Mouse (Mus musculus): Measurements from ENCODE around the gene Bhmt2. TPM values are rescaled to one million over a fixed set of nuclear protein-coding genes. Genes with fewer than 3 reads are reported as not detected.

Gene Bhmt2
- polyA plus RNA-seq (2012; rRNA removed): 0.22 and 0.39 TPM in 2 replicates

DNA sequence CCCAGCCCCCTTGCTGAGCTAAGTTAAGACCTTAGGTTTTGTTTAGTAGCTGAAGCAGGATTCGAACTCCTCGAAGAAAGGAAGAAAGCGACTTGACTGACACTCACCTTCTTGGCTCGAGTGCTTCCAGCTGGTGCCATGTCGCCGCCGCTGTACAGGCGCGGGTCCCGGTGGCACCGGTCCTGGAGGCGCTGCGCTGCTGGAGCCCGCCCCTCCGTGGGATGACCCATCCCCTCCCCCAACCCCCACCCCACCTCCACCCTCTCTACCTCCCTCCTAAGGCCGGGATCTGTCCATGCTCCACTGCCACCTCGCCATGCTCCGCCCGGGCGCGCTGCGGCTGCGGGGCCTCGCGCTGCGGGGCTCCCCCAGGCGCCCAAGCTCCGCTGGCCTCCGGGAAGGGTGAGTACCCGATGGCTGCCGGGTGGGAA is at the start of gene Bhmt2, which contains the start of gene Dmgdh:
Gene Bhmt2, minus strand, starts transcription at position 172 of the 431 bp plus-strand sequence.
Gene Dmgdh, plus strand, starts transcription at position 303 of the 431 bp plus-strand sequence.
- DNase-seq: no peak
- Histone ChIP-seq H3K4me3 (replicated peaks; ENCODE audit: insufficient read depth, low read depth, low read length) (no peak within 1 kb of the TSS), H3K27me3 (ENCODE audit: control insufficient read depth, insufficient read depth, low read length) (no peaks in the 10 kb centered on the region), H3K4me1 (ENCODE audit: control insufficient read depth, insufficient read depth, low read length) (no peaks in the 10 kb centered on the region), H3K27ac (ENCODE audit: insufficient read depth, low read length) (no peak within 1 kb of the TSS)
- TF ChIP-seq CTCF (IDR thresholded peaks at IDR 0.05; ENCODE audit: borderline replicate concordance, insufficient read depth, low read depth, low read length) (no peak), POLR2A (IDR thresholded peaks at IDR 0.05; ENCODE audit: borderline replicate concordance, insufficient read depth, low read length) (no peak)
- 9% methylated on average over 31 of the region's 31 CpGs for WGBS

DNA sequence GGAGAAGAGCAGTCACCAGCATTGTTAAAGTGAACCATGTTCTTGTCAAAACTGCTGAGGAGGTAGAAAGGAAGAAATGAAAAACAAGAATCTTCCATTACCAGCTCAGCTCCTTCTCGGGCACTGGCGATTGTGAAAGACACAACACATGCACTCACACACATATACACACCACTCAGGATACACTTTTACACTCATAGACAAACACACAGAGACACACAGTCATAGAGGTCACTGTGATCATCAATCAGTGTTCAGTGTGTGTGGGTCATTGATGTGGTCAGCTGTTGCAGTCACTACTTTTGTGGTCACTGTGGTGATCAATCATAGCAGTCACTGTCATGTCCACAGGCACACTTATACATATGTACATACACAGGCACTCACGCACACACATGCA is 49.4 kb upstream of the Bhmt2 start:
- H3K27ac ChIP-seq (ENCODE audit: insufficient read depth, low read length): no peak overlapping the region
- 94% methylated on average over 3 of the region's 3 CpGs for WGBS
- H3K4me3 ChIP-seq (replicated peaks; ENCODE audit: insufficient read depth, low read depth, low read length): no peak overlapping the region
- TF ChIP-seq CTCF (IDR thresholded peaks at IDR 0.05; ENCODE audit: borderline replicate concordance, insufficient read depth, low read depth, low read length) (no peak), POLR2A (IDR thresholded peaks at IDR 0.05; ENCODE audit: borderline replicate concordance, insufficient read depth, low read length) (no peak)
- no peaks in the 10 kb centered on the region for H3K27me3 ChIP-seq (ENCODE audit: control insufficient read depth, insufficient read depth, low read length)
- H3K4me1 ChIP-seq (ENCODE audit: control insufficient read depth, insufficient read depth, low read length): peaks cover 4% of the 10 kb centered on the region; the same call in 1 of the 2 replicates
- DNase-seq: no peak

DNA sequence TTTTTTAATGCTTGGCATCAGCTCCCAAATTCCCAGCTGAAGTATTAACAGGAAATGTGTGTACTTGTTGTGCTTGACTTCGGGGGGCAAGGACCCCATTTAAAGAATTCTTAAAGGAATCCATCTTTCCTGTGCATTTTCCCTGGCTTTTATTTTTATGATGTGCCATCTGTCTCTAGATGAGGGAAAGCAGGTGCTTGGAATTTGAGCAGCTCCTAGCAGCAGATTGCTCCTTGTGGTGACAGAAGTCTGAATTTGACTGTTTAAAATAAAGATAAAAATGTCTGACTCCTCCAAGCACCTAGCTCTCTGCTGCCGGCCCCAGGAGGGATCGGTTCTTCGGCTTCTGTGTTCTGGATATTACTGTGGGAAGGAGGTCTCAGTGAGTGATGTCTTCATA is 47.8 kb upstream of the Bhmt2 start:
- DNase-seq: peak in 1 of 2 experiments; percentile 44
- Histone ChIP-seq H3K27ac (ENCODE audit: insufficient read depth, low read length) (no peak overlapping the region), H3K4me1 (ENCODE audit: control insufficient read depth, insufficient read depth, low read length) (peaks cover 4% of the 10 kb centered on the region; the same call in 1 of the 2 replicates), H3K27me3 (ENCODE audit: control insufficient read depth, insufficient read depth, low read length) (no peaks in the 10 kb centered on the region), H3K4me3 (replicated peaks; ENCODE audit: insufficient read depth, low read depth, low read length) (no peak overlapping the region)
- WGBS: 25% methylated on average over 4 of the region's 4 CpGs
- TF ChIP-seq POLR2A (IDR thresholded peaks at IDR 0.05; ENCODE audit: borderline replicate concordance, insufficient read depth, low read length) (no peak), CTCF (IDR thresholded peaks at IDR 0.05; ENCODE audit: borderline replicate concordance, insufficient read depth, low read depth, low read length) (no peak)

DNA sequence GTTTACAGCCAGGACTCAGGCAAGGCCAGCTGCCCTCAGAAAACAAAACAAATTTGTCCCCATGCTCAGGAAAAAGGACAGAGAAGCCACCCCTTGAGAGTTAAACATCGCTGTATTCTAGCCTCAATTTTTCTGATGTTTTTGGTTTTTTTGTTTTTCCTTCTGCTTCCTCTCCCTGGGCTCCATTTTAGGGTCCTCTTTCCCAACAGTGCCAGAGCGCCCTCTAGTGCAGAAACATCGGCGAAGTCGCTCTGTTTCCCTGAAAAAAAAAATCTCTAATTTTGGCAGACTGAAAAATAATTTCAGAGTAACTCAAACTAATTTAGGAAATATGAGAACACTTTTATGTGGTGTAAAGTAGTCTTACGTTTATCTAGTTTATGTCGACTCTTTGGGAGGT is 44.8 kb upstream of the Bhmt2 start:
- WGBS: 3% methylated on average over 7 of the region's 7 CpGs
- H3K27ac ChIP-seq (ENCODE audit: insufficient read depth, low read length): no peak overlapping the region

DNA sequence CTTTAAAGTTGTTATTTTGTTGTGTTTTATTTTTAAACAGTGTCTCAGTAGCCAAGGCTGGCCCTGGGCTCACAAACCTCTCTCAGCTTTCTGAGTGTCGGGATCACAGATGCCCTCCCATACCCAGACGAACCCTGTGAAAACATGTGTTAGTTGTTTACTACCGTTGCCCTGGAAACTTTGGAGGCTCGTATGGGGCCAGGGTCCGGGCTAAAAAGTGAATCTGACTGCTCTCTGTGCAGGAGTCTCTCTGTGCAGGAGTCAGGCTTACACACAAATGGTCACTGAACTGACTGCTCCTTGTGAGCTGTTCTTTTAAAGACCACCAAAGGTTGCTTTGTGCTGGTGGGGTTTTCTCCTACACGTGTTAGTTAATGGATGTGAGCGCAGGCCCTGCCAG is 43.0 kb upstream of the Bhmt2 start:
- H3K4me3 ChIP-seq (replicated peaks; ENCODE audit: insufficient read depth, low read depth, low read length): no peak overlapping the region
- DNase-seq: no peak
- H3K27ac ChIP-seq (ENCODE audit: insufficient read depth, low read length): no peak overlapping the region
- TF ChIP-seq POLR2A (IDR thresholded peaks at IDR 0.05; ENCODE audit: borderline replicate concordance, insufficient read depth, low read length) (no peak), CTCF (IDR thresholded peaks at IDR 0.05; ENCODE audit: borderline replicate concordance, insufficient read depth, low read depth, low read length) (no peak)
- H3K4me1 ChIP-seq (ENCODE audit: control insufficient read depth, insufficient read depth, low read length): no peaks in the 10 kb centered on the region
- WGBS: 45% methylated on average over 7 of the region's 7 CpGs
- H3K27me3 ChIP-seq (ENCODE audit: control insufficient read depth, insufficient read depth, low read length): no peaks in the 10 kb centered on the region

More for the DNA sequence above, 44.8 kb upstream of the Bhmt2 start:
- Histone ChIP-seq H3K4me1 (ENCODE audit: control insufficient read depth, insufficient read depth, low read length) (peaks cover 1% of the 10 kb centered on the region; the same call in 1 of the 2 replicates), H3K4me3 (replicated peaks; ENCODE audit: insufficient read depth, low read depth, low read length) (no peak overlapping the region), H3K27me3 (ENCODE audit: control insufficient read depth, insufficient read depth, low read length) (no peaks in the 10 kb centered on the region)
- DNase-seq: peak; percentile 49 to 65
- TF ChIP-seq POLR2A (IDR thresholded peaks at IDR 0.05; ENCODE audit: borderline replicate concordance, insufficient read depth, low read length): no peak
- peak; percentile 69; the same call in 1 of the 2 replicates for TF ChIP-seq CTCF (IDR thresholded peaks at IDR 0.05; ENCODE audit: borderline replicate concordance, insufficient read depth, low read depth, low read length)

DNA sequence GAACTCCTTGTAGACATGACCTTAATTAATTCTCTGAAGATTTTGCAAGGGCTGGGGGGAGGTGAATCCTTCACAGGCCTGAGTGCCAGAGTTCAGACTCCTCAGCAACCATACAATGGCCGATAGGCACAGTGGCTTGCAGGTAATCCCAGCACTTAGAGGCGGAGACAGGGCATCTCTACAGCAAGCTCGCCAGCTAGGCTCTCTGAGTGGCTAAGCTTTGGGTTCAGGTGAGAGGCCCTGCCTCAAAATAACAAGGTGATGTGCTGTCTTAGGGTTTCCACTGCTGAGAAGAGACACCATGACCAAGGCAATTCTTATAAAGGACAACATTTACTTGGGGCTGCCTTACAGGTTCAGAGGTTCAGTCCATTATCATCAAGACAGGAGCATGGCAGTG is 39.7 kb upstream of the Bhmt2 start:
- 90% methylated on average over 3 of the region's 3 CpGs for WGBS
- no peak overlapping the region for H3K27ac ChIP-seq (ENCODE audit: insufficient read depth, low read length)
- H3K4me3 ChIP-seq (replicated peaks; ENCODE audit: insufficient read depth, low read depth, low read length): no peak overlapping the region
- TF ChIP-seq POLR2A (IDR thresholded peaks at IDR 0.05; ENCODE audit: borderline replicate concordance, insufficient read depth, low read length): no peak
- no peak for TF ChIP-seq CTCF (IDR thresholded peaks at IDR 0.05; ENCODE audit: borderline replicate concordance, insufficient read depth, low read depth, low read length)
- no peak for DNase-seq
- H3K4me1 ChIP-seq (ENCODE audit: control insufficient read depth, insufficient read depth, low read length): no peaks in the 10 kb centered on the region
- H3K27me3 ChIP-seq (ENCODE audit: control insufficient read depth, insufficient read depth, low read length): no peaks in the 10 kb centered on the region

DNA sequence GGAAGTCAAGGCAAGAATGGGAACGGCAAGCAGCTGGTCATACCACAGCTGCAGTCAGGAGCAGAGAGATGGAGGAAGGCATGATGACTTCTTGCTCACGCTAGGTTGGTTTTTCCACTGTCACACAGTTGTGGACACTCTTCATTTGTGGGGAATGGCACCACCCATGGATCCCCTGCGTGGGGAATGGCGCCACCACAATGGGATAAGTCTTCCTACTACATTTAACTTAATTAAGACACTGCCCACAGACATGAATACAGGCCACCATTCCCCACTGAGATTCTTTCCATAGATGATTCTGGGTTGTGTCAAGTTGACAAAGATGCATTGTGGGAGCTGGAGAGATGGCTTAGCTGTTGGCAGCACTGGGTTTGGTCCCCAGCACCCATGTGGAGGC is 38.3 kb upstream of the Bhmt2 start:
- Histone ChIP-seq H3K27me3 (ENCODE audit: control insufficient read depth, insufficient read depth, low read length) (no peaks in the 10 kb centered on the region), H3K4me3 (replicated peaks; ENCODE audit: insufficient read depth, low read depth, low read length) (no peak overlapping the region), H3K4me1 (ENCODE audit: control insufficient read depth, insufficient read depth, low read length) (no peaks in the 10 kb centered on the region), H3K27ac (ENCODE audit: insufficient read depth, low read length) (no peak overlapping the region)
- DNase-seq: no peak
- TF ChIP-seq POLR2A (IDR thresholded peaks at IDR 0.05; ENCODE audit: borderline replicate concordance, insufficient read depth, low read length) (no peak), CTCF (IDR thresholded peaks at IDR 0.05; ENCODE audit: borderline replicate concordance, insufficient read depth, low read depth, low read length) (no peak)
- WGBS: 91% methylated on average over 4 of the region's 4 CpGs

DNA sequence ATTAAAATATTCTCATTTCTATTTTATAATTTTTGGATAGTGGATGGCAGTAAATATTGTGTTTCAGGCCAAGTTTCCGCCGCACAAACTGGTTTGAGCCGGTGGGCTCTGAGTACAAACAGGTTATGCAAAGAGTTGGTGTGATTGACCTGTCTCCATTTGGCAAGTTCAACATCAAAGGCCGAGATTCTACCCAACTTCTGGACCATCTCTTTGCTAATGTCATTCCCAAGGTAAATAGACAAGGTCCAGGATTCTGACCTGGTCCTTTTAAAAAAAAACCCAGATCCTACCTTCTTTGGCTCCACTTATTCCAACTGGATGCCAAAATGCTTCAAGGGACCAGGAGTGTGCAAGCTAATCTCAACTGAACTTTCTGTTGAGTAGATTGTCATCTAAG is 37.1 kb upstream of the Bhmt2 start:
- no peak for TF ChIP-seq POLR2A (IDR thresholded peaks at IDR 0.05; ENCODE audit: borderline replicate concordance, insufficient read depth, low read length)
- TF ChIP-seq CTCF (IDR thresholded peaks at IDR 0.05; ENCODE audit: borderline replicate concordance, insufficient read depth, low read depth, low read length): no peak
- WGBS: 94% methylated on average over 4 of the region's 4 CpGs
- Histone ChIP-seq H3K4me1 (ENCODE audit: control insufficient read depth, insufficient read depth, low read length) (no peaks in the 10 kb centered on the region), H3K27ac (ENCODE audit: insufficient read depth, low read length) (no peak overlapping the region), H3K27me3 (ENCODE audit: control insufficient read depth, insufficient read depth, low read length) (no peaks in the 10 kb centered on the region), H3K4me3 (replicated peaks; ENCODE audit: insufficient read depth, low read depth, low read length) (no peak overlapping the region)
- DNase-seq: no peak
